Mouse (Mus musculus): ENCODE data around the gene Klhdc7b.
A peak's percentile ranks its signal among the peaks of the same experiment; 100 is the strongest.

The Klhdc7b gene

DNA sequence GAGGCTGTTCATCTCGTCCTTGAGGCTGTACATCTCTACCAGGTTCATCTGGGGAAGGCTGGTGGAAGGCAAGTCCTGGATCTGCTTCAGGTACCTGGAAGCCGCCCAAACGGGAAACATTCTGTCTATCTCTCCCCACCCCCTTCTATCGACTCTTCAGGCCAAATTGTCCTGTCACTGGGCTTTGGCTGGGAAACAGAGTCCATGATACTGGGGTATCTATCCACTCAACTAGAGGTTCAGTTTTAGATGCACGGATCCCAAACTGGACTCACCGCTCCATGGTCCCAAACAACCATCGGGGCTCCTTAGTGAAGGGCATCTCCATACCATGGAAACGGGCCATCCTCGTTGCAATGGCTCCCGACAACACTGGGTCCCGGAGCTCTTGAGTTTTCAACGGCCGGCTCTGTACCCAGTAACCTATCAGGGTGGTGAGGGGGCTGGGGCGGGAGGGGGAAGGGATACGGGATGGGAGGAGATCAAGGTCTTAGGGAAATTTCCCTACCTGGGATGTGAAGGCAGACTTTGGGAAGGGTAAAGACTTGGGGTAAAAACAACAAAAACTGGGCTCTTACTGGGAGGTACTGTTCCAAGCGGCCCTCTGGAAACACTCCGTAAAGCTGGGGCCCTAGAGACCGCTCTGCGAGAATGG lies 43.5 kb downstream of the Klhdc7b start:
- DNase-seq (ENCODE audit: low read depth, low spot score), result peak; percentile 7

DNA sequence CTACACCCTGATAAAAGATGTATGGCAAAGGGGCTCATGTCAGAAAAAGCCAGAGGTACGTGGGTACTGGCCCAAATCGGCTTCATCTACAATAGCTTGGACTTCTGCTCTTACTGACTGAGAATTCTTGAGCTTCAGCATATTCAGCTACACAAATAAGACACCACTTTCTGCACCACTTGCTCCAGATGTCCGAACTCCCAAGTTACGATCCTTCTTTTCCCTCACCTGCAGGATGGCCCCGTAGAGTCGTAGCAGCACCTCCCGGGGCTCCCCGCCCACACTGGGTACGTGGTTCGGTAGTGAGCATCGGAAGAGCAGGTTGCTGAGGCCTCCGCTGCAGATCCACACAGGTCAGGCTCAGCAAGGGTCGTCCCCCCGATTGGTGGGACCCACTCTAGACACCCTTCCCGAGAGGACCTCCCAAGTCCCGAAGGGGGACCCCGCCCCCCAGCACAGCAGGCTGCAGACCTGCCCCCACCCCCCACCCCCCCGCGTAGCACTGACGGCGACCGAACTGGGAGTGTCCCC lies 44.2 kb downstream of the Klhdc7b start:
- no peak for DNase-seq (ENCODE audit: low read depth, low spot score)

DNA sequence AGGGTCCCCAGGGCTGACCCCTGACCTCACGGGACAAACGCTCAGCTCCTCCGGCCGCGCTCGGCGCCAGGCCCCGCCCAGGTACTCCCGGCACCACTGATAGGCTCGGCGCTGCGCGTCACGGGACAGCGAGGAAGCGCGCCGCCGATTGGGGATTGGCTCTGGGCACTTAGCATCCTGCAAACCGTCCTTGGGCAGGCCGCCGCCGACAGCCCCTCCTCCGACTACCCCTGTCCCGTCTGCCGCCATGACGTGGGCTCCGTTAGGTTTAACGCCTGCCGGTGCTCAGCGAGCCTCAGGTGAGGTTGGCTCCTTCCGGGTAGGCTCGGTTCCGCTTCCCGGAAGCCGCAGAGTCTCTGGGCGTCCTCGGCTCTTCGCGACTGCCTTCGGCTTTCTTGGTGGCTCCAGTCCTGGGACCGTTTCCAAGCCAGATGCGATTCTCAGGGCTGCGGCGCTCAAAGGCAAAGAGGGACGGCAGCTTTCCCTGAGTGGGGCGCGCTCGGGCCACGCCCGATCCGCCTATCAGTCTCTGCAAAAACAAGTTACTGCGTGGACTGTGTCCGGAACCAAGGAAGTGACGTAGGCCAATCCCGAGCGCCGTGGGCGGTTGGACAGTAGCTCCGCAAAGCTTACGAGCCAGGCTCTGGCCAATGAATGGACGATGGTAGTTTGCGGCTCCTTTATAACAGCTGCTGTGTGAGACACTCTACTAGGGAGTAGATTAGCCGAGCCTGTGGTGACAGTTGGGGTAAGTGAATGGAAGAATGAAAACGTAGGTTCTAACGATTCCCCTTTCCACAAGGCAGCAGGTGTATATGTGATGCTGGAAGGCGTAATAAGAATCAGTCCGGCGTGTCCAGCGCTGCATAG lies 44.9 kb downstream of the Klhdc7b start, which contains the start of the genes C730034F03Rik, Gm44502 and Chkb:
Gene C730034F03Rik (plus strand): TSS at position 238 of the 870 bp plus-strand sequence.
Gene Gm44502 (minus strand): TSS at position 345 of the 870 bp plus-strand sequence.
Gene Chkb (minus strand): TSS at position 557 of the 870 bp plus-strand sequence.
- DNase-seq (ENCODE audit: low read depth, low spot score), result peak; percentile 97

DNA sequence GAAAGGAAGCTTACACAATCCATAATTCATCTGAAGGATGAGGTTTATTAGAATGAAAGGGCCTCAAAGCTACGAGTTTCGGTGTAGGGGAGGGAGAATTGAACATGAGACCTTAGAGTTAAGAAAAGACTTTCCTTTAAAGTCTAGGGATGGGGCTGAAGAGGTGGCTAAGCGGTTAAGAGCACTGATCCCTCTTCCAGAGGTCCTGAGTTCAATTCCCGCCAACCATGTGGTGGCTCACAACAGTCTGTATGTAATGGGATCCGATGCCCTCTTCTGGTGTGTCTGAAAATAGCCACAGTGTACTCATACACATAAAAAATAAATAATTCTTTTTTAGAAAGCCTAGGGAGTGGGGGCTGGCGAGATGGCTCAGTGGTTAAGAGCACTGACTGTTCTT lies 45.6 kb downstream of the Klhdc7b start:
- no peak for DNase-seq (ENCODE audit: low read depth, low spot score)

DNA sequence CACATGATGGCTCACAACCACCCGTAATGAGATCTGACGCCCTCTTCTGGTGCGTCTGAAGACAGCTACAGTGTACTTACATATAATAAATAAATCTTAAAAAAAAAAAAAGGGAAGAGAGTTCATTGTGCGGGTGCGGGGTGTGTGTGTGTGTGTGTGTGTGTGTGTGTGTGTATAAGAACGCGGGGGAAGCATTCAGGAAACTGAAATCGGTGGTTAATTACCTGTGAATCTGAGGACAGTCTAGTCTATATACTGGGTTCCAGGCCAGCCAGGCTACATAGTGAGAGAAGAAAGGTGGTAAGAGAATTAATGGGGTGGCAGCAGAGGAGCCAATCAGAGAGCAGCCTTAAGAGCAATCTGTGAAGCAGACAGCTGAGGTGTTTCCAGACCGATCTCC lies 46.1 kb downstream of the Klhdc7b start:
- peak; percentile 26 for DNase-seq (ENCODE audit: low read depth, low spot score)

DNA sequence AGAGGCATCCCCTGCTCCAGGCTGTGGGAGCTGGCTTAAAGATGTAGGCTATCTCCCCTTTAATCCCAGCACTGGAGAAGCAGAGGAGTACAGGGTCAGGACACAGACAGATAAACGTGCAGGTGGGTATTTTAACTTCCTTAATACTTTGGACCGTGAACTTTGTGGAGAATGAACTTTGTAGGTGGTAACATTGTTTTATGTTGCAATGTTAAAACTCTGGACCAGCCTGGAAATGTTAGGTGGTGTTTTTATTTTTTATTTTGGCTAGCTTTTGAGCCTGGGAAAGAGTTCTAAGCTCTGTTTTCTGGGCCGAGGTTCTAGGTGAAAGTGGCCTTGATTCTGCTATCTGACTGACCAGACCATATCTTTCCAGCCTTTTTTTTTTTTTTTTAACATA lies 46.6 kb downstream of the Klhdc7b start:
- no peak for DNase-seq (ENCODE audit: low read depth, low spot score)

DNA sequence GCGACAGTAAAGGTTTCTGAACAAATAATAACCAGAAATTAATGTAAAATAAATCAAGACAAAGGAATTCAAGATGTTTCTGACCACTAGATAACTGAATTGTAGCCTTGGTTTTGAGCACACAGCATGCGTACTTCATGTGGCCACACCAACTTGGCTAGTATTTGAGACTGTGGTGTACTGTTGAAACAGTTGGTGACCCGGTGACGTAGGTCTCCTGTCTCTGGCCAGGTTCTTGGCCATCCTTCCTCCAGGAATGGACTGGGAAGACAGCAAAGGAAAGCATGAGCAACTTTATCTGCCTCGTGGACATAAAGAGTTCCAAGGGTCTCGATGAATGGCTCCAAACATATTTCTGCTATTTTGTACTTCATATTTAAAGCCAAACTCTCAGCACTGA lies 47.1 kb downstream of the Klhdc7b start:
- DNase-seq (ENCODE audit: low read depth, low spot score), result no peak

DNA sequence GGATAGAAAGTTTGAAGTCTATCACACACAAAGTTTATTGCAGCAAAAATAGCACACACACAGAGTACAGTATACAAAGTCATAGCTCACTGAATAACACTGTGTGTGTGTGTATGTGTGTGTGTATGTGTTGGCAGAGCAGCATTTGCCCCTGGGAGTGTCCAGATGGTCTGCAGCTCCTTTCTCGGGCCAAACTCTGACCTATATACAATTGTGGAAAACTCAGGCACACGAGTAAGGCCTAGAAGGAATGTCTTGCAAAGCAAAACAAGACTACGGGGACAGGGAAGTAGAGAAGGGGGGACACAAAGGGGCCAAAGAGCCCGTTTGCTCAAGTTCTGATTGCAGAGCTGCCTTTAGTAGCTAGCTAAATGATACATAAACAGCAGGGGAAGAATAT lies 48.2 kb downstream of the Klhdc7b start:
- DNase-seq (ENCODE audit: low read depth, low spot score), result no peak

DNA sequence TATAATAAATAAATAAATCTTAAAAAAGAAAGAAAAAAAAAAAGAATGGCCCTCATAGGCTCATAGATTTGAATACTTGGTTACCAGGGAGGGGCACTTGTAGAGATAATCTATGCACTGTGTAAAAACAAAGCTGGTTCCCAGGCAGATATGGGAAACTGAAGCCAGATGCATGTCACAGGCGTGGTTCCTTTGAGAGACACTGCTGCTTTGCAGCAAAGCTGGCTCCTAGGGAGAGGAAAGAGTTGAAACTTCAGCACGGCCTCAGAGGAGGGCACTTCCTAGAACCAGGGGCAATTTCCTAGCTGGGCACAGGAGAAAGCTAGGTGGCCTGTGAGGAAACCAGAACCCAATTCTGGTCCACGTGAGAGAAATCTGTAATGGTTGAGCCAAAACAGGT lies 49.4 kb downstream of the Klhdc7b start:
- DNase-seq (ENCODE audit: low read depth, low spot score), result no peak

DNA sequence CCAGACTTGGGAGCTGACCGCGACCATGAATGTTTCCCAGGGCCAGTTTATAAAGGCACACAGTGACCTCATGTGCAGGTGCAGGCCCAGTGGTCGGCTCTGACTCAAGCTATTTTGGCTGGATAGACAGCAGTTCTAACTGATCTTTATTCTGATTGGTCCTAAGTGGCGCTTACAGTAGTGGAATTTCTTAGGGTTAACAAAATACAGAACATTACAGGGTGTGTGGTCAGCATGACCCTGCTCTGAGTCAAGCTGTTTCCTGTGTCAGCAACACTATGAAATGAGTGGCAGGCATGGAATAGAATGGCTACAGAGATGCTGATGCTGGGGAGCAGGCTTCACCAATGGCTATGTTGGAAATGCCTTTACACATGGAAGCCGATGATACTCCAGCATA lies 51.2 kb downstream of the Klhdc7b start:
- DNase-seq (ENCODE audit: low read depth, low spot score), result no peak
